Mouse (Mus musculus): ENCODE measurements around the gene Fhl5. TPM values are rescaled to one million over a fixed set of nuclear protein-coding genes. Genes with fewer than 3 reads are reported as not detected.

Gene Fhl5
- total RNA-seq, 2 experiments from 2014 or later, result not detected

Other genes with a start within 250 kb of the Fhl5 start
- gene Ufl1, start 38.9 kb upstream of the Fhl5 start, total RNA-seq (2014; fragmentation: Nextera tagmentation), result 8.1 and 13.2 TPM in 2 replicates
- gene Ufl1, start 38.9 kb upstream of the Fhl5 start, total RNA-seq (2017), result 17.4 and 29.0 TPM in 2 replicates